Mouse (Mus musculus): ENCODE data around the gene Hyal2.
"Not testable (repeated sequence)": the region's sequence is repeated elsewhere in the genome, so short reads cannot be mapped to it uniquely, and the experiment has no call there.

Hyal2 gene

GRCm38 (mm10) chr9:107545602-107546001 lies 22.1 kb upstream of the Hyal2 start:
- peak; percentile 56 to 80 for DNase-seq (ENCODE audit: low spot score in 2 of 2)

GRCm38 (mm10) chr9:107547026-107547425 lies 20.7 kb upstream of the Hyal2 start, which contains the start of gene Zmynd10:
Zmynd10 (plus strand) TSS chr9:107547298.
- DNase-seq (ENCODE audit: low spot score in 2 of 2): peak; percentile 69 to 82

- no peak for DNase-seq (ENCODE audit: low spot score in 2 of 2)
These were observed 19.8 kb upstream of the Hyal2 start for GRCm38 (mm10) chr9:107547957-107548356.

GRCm38 (mm10) chr9:107548820-107549219 lies 18.9 kb upstream of the Hyal2 start:
- DNase-seq (ENCODE audit: low spot score in 2 of 2): no peak

GRCm38 (mm10) chr9:107549297-107550074 lies 18.3 kb upstream of the Hyal2 start:
- no peak for DNase-seq (ENCODE audit: low spot score in 2 of 2)

GRCm38 (mm10) chr9:107550491-107551116 lies 17.1 kb upstream of the Hyal2 start:
- DNase-seq (ENCODE audit: low spot score in 2 of 2): no peak

GRCm38 (mm10) chr9:107551117-107551889 lies 16.4 kb upstream of the Hyal2 start, which contains the start of gene Rassf1:
Rassf1 (plus strand) TSS chr9:107551555.
- DNase-seq (ENCODE audit: low spot score in 2 of 2): peak; percentile 39 to 50

GRCm38 (mm10) chr9:107551890-107552355 lies 15.8 kb upstream of the Hyal2 start:
- no peak for DNase-seq (ENCODE audit: low spot score in 2 of 2)

- DNase-seq (ENCODE audit: low spot score in 2 of 2): no peak
These were observed 14.9 kb upstream of the Hyal2 start for GRCm38 (mm10) chr9:107552690-107553393.

GRCm38 (mm10) chr9:107553541-107554318 lies 14.0 kb upstream of the Hyal2 start:
- DNase-seq (ENCODE audit: low spot score in 2 of 2): peak in 1 of 2 experiments; percentile 41

GRCm38 (mm10) chr9:107554319-107554825 lies 13.4 kb upstream of the Hyal2 start:
- peak; percentile 90 to 92 for DNase-seq (ENCODE audit: low spot score in 2 of 2)

- peak in 1 of 2 experiments; percentile 40 for DNase-seq (ENCODE audit: low spot score in 2 of 2)
These were observed 12.7 kb upstream of the Hyal2 start for GRCm38 (mm10) chr9:107555031-107555457.

- no peak for DNase-seq (ENCODE audit: low spot score in 2 of 2)
These were observed 12.0 kb upstream of the Hyal2 start for GRCm38 (mm10) chr9:107555701-107556100.

GRCm38 (mm10) chr9:107556346-107556745 lies 11.4 kb upstream of the Hyal2 start:
- DNase-seq (ENCODE audit: low spot score in 2 of 2): no peak

- peak; percentile 83 to 89 for DNase-seq (ENCODE audit: low spot score in 2 of 2)
These were observed 4.6 kb upstream of the Hyal2 start, which contains the start of gene Tusc2 for GRCm38 (mm10) chr9:107563029-107563581. Tusc2 (plus strand) TSS chr9:107563255.

GRCm38 (mm10) chr9:107565556-107565955 lies 2.2 kb upstream of the Hyal2 start:
- DNase-seq (ENCODE audit: low spot score in 2 of 2): not testable (repeated sequence)

GRCm38 (mm10) chr9:107566041-107566709 lies 1.6 kb upstream of the Hyal2 start:
- peak; percentile 81 to 87 for DNase-seq (ENCODE audit: low spot score in 2 of 2)

GRCm38 (mm10) chr9:107566855-107567254 lies 890 bp upstream of the Hyal2 start:
- no peak for DNase-seq (ENCODE audit: low spot score in 2 of 2)
